Comparison of ENCODE assay signal across 9 mouse cellular contexts in the genomic region with DNA sequence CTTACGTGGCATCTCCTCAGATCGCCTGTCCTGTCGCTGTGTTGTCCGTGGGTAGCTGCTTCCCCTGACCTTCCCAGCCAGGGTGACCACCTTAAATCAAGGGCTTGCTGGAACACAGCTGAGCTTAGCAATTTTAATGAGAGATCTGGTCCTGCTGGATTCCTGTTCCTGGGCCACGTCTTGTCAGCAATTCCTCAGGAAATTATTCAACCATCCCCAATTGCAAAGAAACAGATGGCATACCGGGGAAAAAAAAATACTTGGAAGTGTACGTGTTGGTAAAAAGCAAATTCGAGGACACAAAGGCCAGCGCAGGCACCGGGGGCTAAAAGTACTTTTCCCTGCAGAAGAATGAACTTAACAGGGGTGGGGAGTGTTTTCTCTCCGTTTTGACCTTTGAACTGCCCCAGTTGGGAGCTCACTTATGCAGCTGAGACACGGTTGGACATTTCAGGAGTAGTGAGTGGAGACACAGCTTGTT.
A peak's percentile ranks its signal among the peaks of the same experiment; 100 is the strongest.
DNase-seq lines count a peak whose midpoint lies in the region; ATAC-seq lines count a peak whose summit lies in the region.
"Had no signal": no experiment of that assay in that cellular context is flagged by ENCODE, and none has a peak within 500 bp of the region (broad histone marks: within the 10 kb centered on the region; RNA-seq: fewer than 3 reads in every experiment).

No protein-coding gene starts in this region.

- H3K36me3 ChIP-seq in hindbrain, embryonic 14.5 days (replicated peaks; ENCODE audit: control insufficient read depth, insufficient read depth), result no peaks in the 10 kb centered on the region
- no peaks in the 10 kb centered on the region for H3K36me3 ChIP-seq in limb, embryonic 15.5 days

- no peaks in the 10 kb centered on the region for H3K9me3 ChIP-seq in hindbrain, embryonic 14.5 days (ENCODE audit: control insufficient read depth, low read length)
- no peaks in the 10 kb centered on the region for H3K9me3 ChIP-seq in limb, embryonic 15.5 days

- peaks cover 30% of the 10 kb centered on the region for H3K4me1 ChIP-seq in hindbrain, embryonic 14.5 days (replicated peaks; ENCODE audit: control insufficient read depth, insufficient read depth, low read length)
- peaks cover 25% of the 10 kb centered on the region for H3K4me1 ChIP-seq in limb, embryonic 15.5 days

- H3K4me2 ChIP-seq in hindbrain, embryonic 14.5 days (replicated peaks), result no peak overlapping the region
- H3K4me2 ChIP-seq in limb, embryonic 15.5 days, result no peak overlapping the region

- peak; percentile 50; the same call in 1 of the 2 replicates for ATAC-seq in frontal cortex, adult (ENCODE audit: low TSS enrichment)
- ATAC-seq in hindbrain, embryonic 14.5 days (ENCODE audit: low FRiP score), result peak; percentile 55; the same call in 1 of the 2 replicates
- no peak for ATAC-seq in limb, embryonic 15.5 days (ENCODE audit: insufficient number of reproducible peaks, low FRiP score, low TSS enrichment, low read depth)

- H3K4me3 ChIP-seq in hindbrain, embryonic 14.5 days (replicated peaks; ENCODE audit: low read length), result no peak overlapping the region
- no peak overlapping the region for H3K4me3 ChIP-seq in limb, embryonic 15.5 days

- no peak for DNase-seq in frontal cortex, postnatal 14 days (ENCODE audit: low spot score in 2 of 2)
- peak; percentile 65 for DNase-seq in embryo, embryonic 10 days (ENCODE audit: low spot score)
- DNase-seq in hindbrain, embryonic 14.5 days (ENCODE audit: low spot score), result no peak
- no peak for DNase-seq in gastrocnemius, postnatal 14 days
- DNase-seq in urinary bladder, postnatal 10 days (ENCODE audit: low spot score), result no peak
- DNase-seq in thymus, postnatal 25 days, result no peak
- DNase-seq: adrenal gland, postnatal 10 days had no signal

- 21% methylated on average over 12 of the region's 12 CpGs for WGBS in hindbrain, embryonic 14.5 days
- WGBS in limb, embryonic 15.5 days, result 15% methylated on average over 12 of the region's 12 CpGs

- intact Hi-C loops in gastrocnemius, postnatal 14 days (cut with DNase I; ENCODE audit: low total_unique reads), result no loop called here

- H3K9ac ChIP-seq in hindbrain, embryonic 14.5 days, result no peak overlapping the region
- H3K9ac ChIP-seq in limb, embryonic 15.5 days, result no peak overlapping the region

- H3K27me3 ChIP-seq in hindbrain, embryonic 14.5 days (ENCODE audit: control insufficient read depth, insufficient read depth, low read length), result no peaks in the 10 kb centered on the region
- no peaks in the 10 kb centered on the region for H3K27me3 ChIP-seq in limb, embryonic 15.5 days

- no peak overlapping the region for H3K27ac ChIP-seq in hindbrain, embryonic 14.5 days
- H3K27ac ChIP-seq in limb, embryonic 15.5 days, result peak overlapping the region; percentile 67
